In genomic region chr5:105518626-105519095, GRCm38 (mm10) we compare ENCODE assay signal across 8 mouse cellular contexts. TPM values are rescaled to one million over a fixed set of nuclear protein-coding genes. Genes with fewer than 3 reads are reported as not detected.
DNase-seq lines count a peak whose midpoint lies in the region; ATAC-seq and TF ChIP-seq lines count a peak whose summit lies in the region.

No protein-coding gene starts in this region.

- peak overlapping the region; percentile 83 for H3K4me3 ChIP-seq in kidney, adult 2 months (ENCODE audit: insufficient read depth, low read depth, low read length)
- peak overlapping the region; percentile 68 to 98 for H3K4me3 ChIP-seq in ES-E14 (ENCODE audit: insufficient read depth in 1 of 2, low read depth in 1 of 2, low read length in 2 of 2, poor library complexity in 1 of 2, severe bottlenecking in 1 of 2)
- peak overlapping the region; percentile 76 for H3K4me3 ChIP-seq in midbrain, postnatal 0 days (ENCODE audit: low read depth, low read length)

- WGBS in kidney, adult 2 months: 1% methylated on average over 16 of the region's 16 CpGs
- WGBS in midbrain, postnatal 0 days: under 1% methylated on average over 16 of the region's 16 CpGs

- no peaks in the 10 kb centered on the region for H3K36me3 ChIP-seq in kidney, adult 2 months (ENCODE audit: control insufficient read depth, insufficient read depth, low read length)
- H3K36me3 ChIP-seq in ES-E14 (ENCODE audit: control insufficient read depth, insufficient read depth, low read length, poor library complexity, severe bottlenecking): no peaks in the 10 kb centered on the region
- H3K36me3 ChIP-seq in midbrain, postnatal 0 days (ENCODE audit: insufficient read depth, low read length): no peaks in the 10 kb centered on the region

- H3K4me1 ChIP-seq in kidney, adult 2 months (ENCODE audit: control insufficient read depth, insufficient read depth, low read length): 0 out of 2 replicates have a peak, but pooled peaks cover 3% of the 10 kb centered on the region
- H3K4me1 ChIP-seq in ES-E14 (ENCODE audit: control insufficient read depth in 2 of 2, insufficient read depth in 2 of 2, low read length in 2 of 2, poor library complexity in 1 of 2): no peaks in the 10 kb centered on the region
- peaks cover 5% of the 10 kb centered on the region; the same call in 1 of the 2 replicates for H3K4me1 ChIP-seq in midbrain, postnatal 0 days (ENCODE audit: insufficient read depth, low read length)

- no peak for TF ChIP-seq CTCF in kidney, adult 2 months (conservative IDR thresholded peaks at IDR 0.05; ENCODE audit: insufficient read depth, insufficient read length, low read depth, low read length)
- TF ChIP-seq CTCF in midbrain, postnatal 0 days (IDR thresholded peaks at IDR 0.05): 0 out of 2 replicates have a peak, but pooled peaks have one; percentile 0

- H3K9me3 ChIP-seq in ES-E14 (ENCODE audit: control insufficient read depth, insufficient read depth, low read depth, low read length): no peaks in the 10 kb centered on the region
- H3K9me3 ChIP-seq in midbrain, postnatal 0 days (ENCODE audit: low read length): no peaks in the 10 kb centered on the region

- peak overlapping the region; percentile 53 for H3K27ac ChIP-seq in kidney, adult 2 months (ENCODE audit: insufficient read depth, low read depth, low read length)
- H3K27ac ChIP-seq in ES-E14 (ENCODE audit: insufficient read depth, low read depth, low read length, poor library complexity, severe bottlenecking): no peak overlapping the region
- H3K27ac ChIP-seq in midbrain, postnatal 0 days (ENCODE audit: low read depth, low read length): peak overlapping the region; percentile 72

- H3K4me2 ChIP-seq in midbrain, postnatal 0 days (ENCODE audit: low read depth, low read length, poor library complexity, severe bottlenecking): peak overlapping the region; percentile 90

- TF ChIP-seq POLR2A in kidney, adult 2 months (IDR thresholded peaks at IDR 0.05; ENCODE audit: low read depth, low read length): no peak

- DNase-seq in kidney, adult 2 months: no peak
- no peak for DNase-seq in kidney, postnatal 14 days
- no peak for DNase-seq in ES-E14 (ENCODE audit: low read depth, low spot score)
- DNase-seq in left cerebral cortex, postnatal 4 days: peak; percentile 41
- DNase-seq in midbrain, postnatal 0 days (ENCODE audit: low spot score): peak; percentile 53
- peak; percentile 64 to 70 for DNase-seq in thymus, postnatal 36 days
- no peak for DNase-seq in urinary bladder, postnatal 10 days (ENCODE audit: low spot score)

- H3K27me3 ChIP-seq in kidney, adult 2 months (replicated peaks; ENCODE audit: control insufficient read depth, insufficient read depth, low read length): no peaks in the 10 kb centered on the region
- no peaks in the 10 kb centered on the region for H3K27me3 ChIP-seq in midbrain, postnatal 0 days (ENCODE audit: insufficient read depth, low read length)

- intact Hi-C loops in left cerebral cortex, postnatal 4 days (cut with DNase I): loop anchor here (1.0 kb wide), 1 partner anchor 136 kb away; no protein-coding TSS in a partner anchor

- in situ Hi-C loops in ES-E14 (cut with MboI; ENCODE audit: low sequenced_read_pairs in 2 of 2, unreplicated experiment in 2 of 2): no loop called here

- H3K9ac ChIP-seq in ES-E14 (ENCODE audit: insufficient read depth, low read depth, low read length, poor library complexity, severe bottlenecking): peak overlapping the region; percentile 60; the same call in 1 of the 2 replicates
- H3K9ac ChIP-seq in midbrain, postnatal 0 days (replicated peaks; ENCODE audit: low read length, poor library complexity, severe bottlenecking): peak overlapping the region; percentile 87

- ATAC-seq in erythroid progenitor cell, adult 5-6 weeks (replicated peaks; ENCODE audit: low FRiP score, poor library complexity, severe bottlenecking): peak; percentile 33
- peak; percentile 49; the same call in 1 of the 2 replicates for ATAC-seq in midbrain, postnatal 0 days (ENCODE audit: low FRiP score)

TF ChIP-seq in ES-E14, 5 proteins besides CTCF, POLR2A, EP300 and RAD21:
- TF ChIP-seq MAFK (IDR thresholded peaks at IDR 0.05; ENCODE audit: insufficient read depth, low read depth, low read length) (no peak), HCFC1 (IDR thresholded peaks at IDR 0.05; ENCODE audit: borderline replicate concordance, insufficient read depth, low read length) (no peak)
TF ChIP-seq in ES-E14: peak in this region for 0.

RNA-seq across cellular contexts. Expression of gene Lrrc8c, which starts 0.5 kb away (rescaled TPM):
- polyA plus RNA-seq in kidney, adult 2 months (2012; rRNA removed): 13.0 and 13.6 TPM in 2 replicates
- 8.4 and 9.4 TPM in 2 replicates for total RNA-seq in ES-E14 (2012; rRNA removed)
- 64.2 and 74.2 TPM in 2 replicates for total RNA-seq in erythroid progenitor cell, adult 5-6 weeks (2015; ENCODE audit: low replicate concordance)
- 19.6 and 22.8 TPM in 2 replicates for total RNA-seq in erythroid progenitor cell, adult 5-6 weeks (2017; ENCODE audit: low replicate concordance)
- 10 to 100 TPM; 24.3 to 27.2 TPM for total RNA-seq in left cerebral cortex, postnatal 4 days (2021)
- 11.4 and 11.6 TPM in 2 replicates for total RNA-seq in midbrain, postnatal 0 days (2014; rRNA removed)
- 10.8 and 14.7 TPM in 2 replicates for polyA plus RNA-seq in midbrain, postnatal 0 days (2015; fragmentation: Nextera tagmentation; extraction: Ambion mirVana)

Comparison
In these comparisons a context has a peak if more than half of its experiments do, and no peak if none do; other contexts are left out.
1. DNase-seq: peak in left cerebral cortex, postnatal 4 days (single experiment), midbrain, postnatal 0 days (single experiment) and thymus, postnatal 36 days (2 of 2); none in kidney, adult 2 months (single experiment), kidney, postnatal 14 days (single experiment), ES-E14 (single experiment) and urinary bladder, postnatal 10 days (single experiment).
2. Peak in every context shown above with its lines, with median percentiles within 50 percentile points of each other: H3K4me3 ChIP-seq.